Mouse (Mus musculus) kidney, adult 2 months (tissue): ENCODE results near the gene Il10. TPM values are rescaled to one million over a fixed set of nuclear protein-coding genes. Genes with fewer than 3 reads are reported as not detected.
A peak's percentile ranks its signal among the peaks of the same experiment; 100 is the strongest.

Experiments used
- DNase-seq: peaks from one replicate; pipeline ENCODE4 v3.0.0; 2021
- H3K27ac ChIP-seq: fragments of 200-500 bp; 2 replicates; pipeline ENCODE4 v1.5.1; 2012; ENCODE audit warnings: low read depth, low read length, control low read depth, inconsistent platforms; ENCODE audit not compliant: insufficient read depth
- H3K27me3 ChIP-seq: fragments of 200-500 bp; replicated peaks from 2 replicates; pipeline ENCODE4 v1.6.1; 2012; ENCODE audit warnings: mild to moderate bottlenecking, moderate library complexity, low read length, inconsistent platforms; ENCODE audit not compliant: control insufficient read depth, insufficient read depth
- H3K36me3 ChIP-seq: fragments of 200-500 bp; 2 replicates; pipeline ENCODE4 v1.6.1; 2012; ENCODE audit warnings: mild to moderate bottlenecking, moderate library complexity, low read length, inconsistent platforms; ENCODE audit not compliant: control insufficient read depth, insufficient read depth
- H3K4me1 ChIP-seq: fragments of 200-500 bp; 2 replicates; pipeline ENCODE4 v1.6.1; 2011; ENCODE audit warnings: low read length; ENCODE audit not compliant: control insufficient read depth, insufficient read depth
- H3K4me3 ChIP-seq: fragments of 200-500 bp; 2 replicates; pipeline ENCODE4 v1.5.1; 2011; ENCODE audit warnings: mild to moderate bottlenecking, low read depth, low read length, control low read depth; ENCODE audit not compliant: insufficient read depth
- CTCF ChIP-seq: fragments of 200-500 bp; conservative IDR thresholded peaks from 2 replicates; pipeline ENCODE4 v1.5.1; 2011; ENCODE audit warnings: low read depth, mild to moderate bottlenecking, control low read depth, low read length, moderate library complexity, mixed read lengths; ENCODE audit not compliant: insufficient read depth, insufficient read length
- POLR2A ChIP-seq: fragments of 200-500 bp; IDR thresholded peaks from one replicate; pipeline ENCODE4 v1.6.1; 2011; ENCODE audit warnings: low read depth, low read length, control low read depth
- WGBS: fragments of 180-500 bp; shearing (Covaris S2); methylation state at CpG from one replicate; pipeline ENCODE4 v1.1.7; 2018; 5-methylcytosine and 5-hydroxymethylcytosine counted together
- polyA plus RNA-seq: library from polyadenylated mRNA; depleted of rRNA; stranded (reverse); fragments of >200 nt; gene quantifications from 2 replicates; pipeline ENCODE4 v1.2.3, GENCODE M21; 2012

The Il10 gene
- polyA plus RNA-seq, 1 experiment = not detected

GRCm38 (mm10) chr1:131050011-131050410, 30.4 kb downstream of the Il10 start:
- Histone ChIP-seq H3K36me3 (no peaks in the 10 kb centered on the region), H3K4me3 (no peak overlapping the region), H3K4me1 (peaks cover 5% of the 10 kb centered on the region; the same call in 1 of the 2 replicates), H3K27ac (no peak overlapping the region), H3K27me3 (no peaks in the 10 kb centered on the region)
- no peak for TF ChIP-seq CTCF
- no peak for TF ChIP-seq POLR2A
- WGBS = 73% methylated on average over 5 of the region's 5 CpGs
- DNase-seq = no peak

GRCm38 (mm10) chr1:131050617-131051016, 31.0 kb downstream of the Il10 start:
- no peaks in the 10 kb centered on the region for H3K27me3 ChIP-seq
- no peaks in the 10 kb centered on the region for H3K36me3 ChIP-seq
- TF ChIP-seq POLR2A = no peak
- TF ChIP-seq CTCF = 0 out of 2 replicates have a peak, but pooled peaks have one; percentile 5
- 76% methylated on average over 5 of the region's 5 CpGs for WGBS
- peaks cover 5% of the 10 kb centered on the region; the same call in 1 of the 2 replicates for H3K4me1 ChIP-seq
- no peak for DNase-seq
- no peak overlapping the region for H3K27ac ChIP-seq
- no peak overlapping the region for H3K4me3 ChIP-seq

- H3K27me3 ChIP-seq = no peaks in the 10 kb centered on the region
- H3K36me3 ChIP-seq = no peaks in the 10 kb centered on the region
- peaks cover 5% of the 10 kb centered on the region; the same call in 1 of the 2 replicates for H3K4me1 ChIP-seq
- DNase-seq = no peak
- TF ChIP-seq CTCF (no peak), POLR2A (no peak)
- no peak overlapping the region for H3K4me3 ChIP-seq
- 66% methylated on average over 7 of the region's 7 CpGs for WGBS
- H3K27ac ChIP-seq = no peak overlapping the region
Measured at GRCm38 (mm10) chr1:131051073-131051472, 31.4 kb downstream of the Il10 start.

GRCm38 (mm10) chr1:131053239-131053638, 33.6 kb downstream of the Il10 start:
- Histone ChIP-seq H3K27ac (no peak overlapping the region), H3K4me1 (peaks cover 5% of the 10 kb centered on the region; the same call in 1 of the 2 replicates), H3K4me3 (no peak overlapping the region), H3K36me3 (0 out of 2 replicates have a peak, but pooled peaks cover 2% of the 10 kb centered on the region), H3K27me3 (no peaks in the 10 kb centered on the region)
- TF ChIP-seq CTCF (peak; percentile 75), POLR2A (no peak)
- DNase-seq = peak; percentile 79
- WGBS = 14% methylated on average over 8 of the region's 8 CpGs

- TF ChIP-seq POLR2A (no peak), CTCF (no peak)
- no peak overlapping the region for H3K4me3 ChIP-seq
- WGBS = 63% methylated on average over 4 of the region's 4 CpGs
- H3K27ac ChIP-seq = no peak overlapping the region
- 0 out of 2 replicates have a peak, but pooled peaks cover 2% of the 10 kb centered on the region for H3K36me3 ChIP-seq
- no peaks in the 10 kb centered on the region for H3K27me3 ChIP-seq
- H3K4me1 ChIP-seq = peaks cover 5% of the 10 kb centered on the region; the same call in 1 of the 2 replicates
- DNase-seq = no peak
Measured at GRCm38 (mm10) chr1:131053656-131054055, 34.0 kb downstream of the Il10 start.

- 86% methylated on average over 4 of the region's 4 CpGs for WGBS
- TF ChIP-seq CTCF (no peak), POLR2A (no peak)
- 0 out of 2 replicates have a peak, but pooled peaks cover 2% of the 10 kb centered on the region for H3K36me3 ChIP-seq
- DNase-seq = no peak
- H3K27me3 ChIP-seq = no peaks in the 10 kb centered on the region
- H3K27ac ChIP-seq = no peak overlapping the region
- no peak overlapping the region for H3K4me3 ChIP-seq
- peaks cover 5% of the 10 kb centered on the region; the same call in 1 of the 2 replicates for H3K4me1 ChIP-seq
Measured at GRCm38 (mm10) chr1:131054251-131054650, 34.6 kb downstream of the Il10 start.

- WGBS = 77% methylated on average over 7 of the region's 7 CpGs
- H3K4me3 ChIP-seq = no peak overlapping the region
- H3K27me3 ChIP-seq = no peaks in the 10 kb centered on the region
- H3K36me3 ChIP-seq = 0 out of 2 replicates have a peak, but pooled peaks cover 2% of the 10 kb centered on the region
- H3K27ac ChIP-seq = no peak overlapping the region
- TF ChIP-seq POLR2A = no peak
- TF ChIP-seq CTCF = no peak
- DNase-seq = no peak
- peaks cover 16% of the 10 kb centered on the region for H3K4me1 ChIP-seq
Measured at GRCm38 (mm10) chr1:131058431-131058830, 38.8 kb downstream of the Il10 start.

- H3K27ac ChIP-seq = no peak overlapping the region
- TF ChIP-seq CTCF = no peak
- 36% methylated on average over 1 of the region's 1 CpGs for WGBS
- no peak overlapping the region for H3K4me3 ChIP-seq
- H3K4me1 ChIP-seq = peaks cover 16% of the 10 kb centered on the region
- DNase-seq = no peak
- no peaks in the 10 kb centered on the region for H3K27me3 ChIP-seq
- H3K36me3 ChIP-seq = 0 out of 2 replicates have a peak, but pooled peaks cover 2% of the 10 kb centered on the region
Measured at GRCm38 (mm10) chr1:131059411-131059810, 39.8 kb downstream of the Il10 start.
